Mouse (Mus musculus) G1E (cell line): ENCODE data around the gene Bpifb3. TPM values are rescaled to one million over a fixed set of nuclear protein-coding genes. Genes with fewer than 3 reads are reported as not detected.

ENCODE experiments used
- ATAC-seq: 2 replicates; pipeline ENCODE4 v1.8.0; 2016; ENCODE audit warnings: mild to moderate bottlenecking; ENCODE audit not compliant: insufficient number of reproducible peaks, poor library complexity, low FRiP score, severe bottlenecking; ENCODE audit errors: extremely low read depth
- DNase-seq: peaks from one replicate; pipeline ENCODE4 v3.0.0; 2012; ENCODE audit warnings: low spot score
- H3K27me3 ChIP-seq: 2 replicates; pipeline ENCODE4 v1.6.1; 2012; ENCODE audit warnings: mild to moderate bottlenecking, low read length, inconsistent platforms; ENCODE audit not compliant: insufficient read depth
- H3K36me3 ChIP-seq: replicated peaks from 2 replicates; pipeline ENCODE3; 2012; ENCODE audit warnings: mild to moderate bottlenecking, inconsistent platforms
- H3K4me1 ChIP-seq: 2 replicates; pipeline ENCODE4 v1.6.1; 2012; ENCODE audit warnings: low read depth, low read length, inconsistent platforms, mixed read lengths; ENCODE audit not compliant: insufficient read depth
- H3K4me3 ChIP-seq: 2 replicates; pipeline ENCODE4 v1.5.1; 2012; ENCODE audit warnings: low read depth, mild to moderate bottlenecking, inconsistent platforms, low read length, moderate library complexity, mixed read lengths
- H3K9me3 ChIP-seq: replicated peaks from 2 replicates; pipeline ENCODE4 v1.6.1; 2012; ENCODE audit warnings: inconsistent platforms
- CTCF ChIP-seq: IDR thresholded peaks from 2 replicates; pipeline ENCODE4 v1.5.1; 2012; ENCODE audit warnings: low read depth, low read length, inconsistent platforms, mixed read lengths
- GATA1 ChIP-seq: IDR thresholded peaks from 2 replicates; pipeline ENCODE4 v1.6.1; 2012; ENCODE audit warnings: borderline replicate concordance, low read length, inconsistent platforms, mixed read lengths
- GATA2 ChIP-seq: IDR thresholded peaks from 2 replicates; pipeline ENCODE4 v1.6.1; 2012; ENCODE audit warnings: low read depth, low read length, inconsistent platforms, borderline replicate concordance
- POLR2AphosphoS5 ChIP-seq: IDR thresholded peaks from 2 replicates; pipeline ENCODE4 v1.6.1; 2012; ENCODE audit warnings: low read depth, low read length, inconsistent platforms; ENCODE audit not compliant: insufficient replicate concordance
- TAL1 ChIP-seq: conservative IDR thresholded peaks from 2 replicates; pipeline ENCODE4 v1.6.1; 2012; ENCODE audit warnings: low read depth, low read length, inconsistent platforms, mixed read lengths
- polyA plus RNA-seq: library from polyadenylated mRNA; stranded (reverse); fragments of >175 nt; gene quantifications from 2 replicates; pipeline ENCODE4 v1.2.3, GENCODE M21; 2012
- total RNA-seq, 2 experiments: library from RNA; stranded (forward) in 1 of 2; stranded (reverse) in 1 of 2; fragments of 200-1000 nt in 1 of 2; fragments of >200 nt in 1 of 2; fragmentation: Nextera tagmentation in 1 of 2; gene quantifications; 2 replicates each; pipeline ENCODE4 v1.2.3; 2014 to 2017

Gene Bpifb3
- total and polyA plus RNA-seq, 3 experiments: not detected

DNA sequence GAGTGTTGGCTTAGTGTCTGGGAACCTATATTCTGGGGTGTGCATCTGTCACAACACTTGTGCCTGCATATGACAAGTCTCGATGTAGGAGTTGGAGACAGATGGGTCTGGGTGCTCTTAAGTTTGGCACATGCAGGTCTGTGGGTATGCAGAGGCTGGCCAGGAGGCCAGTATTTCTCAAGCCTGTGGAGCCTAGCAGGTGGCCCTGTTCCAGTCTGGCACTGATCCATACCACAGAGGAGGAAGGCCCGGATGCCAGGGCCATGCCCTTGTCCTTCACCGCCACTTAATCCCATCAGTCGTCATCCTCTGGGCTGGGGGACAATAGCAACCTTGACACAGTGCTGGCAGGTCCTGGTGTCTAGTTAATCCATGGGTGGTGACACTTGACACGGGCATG is 3.9 kb upstream of the Bpifb3 start:
- H3K27me3 ChIP-seq: no peaks in the 10 kb centered on the region; the same call in 1 of the 2 replicates
- no peak overlapping the region for H3K4me3 ChIP-seq
- no peak for TF ChIP-seq POLR2AphosphoS5
- TF ChIP-seq TAL1: no peak
- TF ChIP-seq GATA1: no peak
- H3K4me1 ChIP-seq: no peaks in the 10 kb centered on the region
- no peak for DNase-seq
- no peak for ATAC-seq
- H3K9me3 ChIP-seq: no peaks in the 10 kb centered on the region
- H3K36me3 ChIP-seq: no peaks in the 10 kb centered on the region

DNA sequence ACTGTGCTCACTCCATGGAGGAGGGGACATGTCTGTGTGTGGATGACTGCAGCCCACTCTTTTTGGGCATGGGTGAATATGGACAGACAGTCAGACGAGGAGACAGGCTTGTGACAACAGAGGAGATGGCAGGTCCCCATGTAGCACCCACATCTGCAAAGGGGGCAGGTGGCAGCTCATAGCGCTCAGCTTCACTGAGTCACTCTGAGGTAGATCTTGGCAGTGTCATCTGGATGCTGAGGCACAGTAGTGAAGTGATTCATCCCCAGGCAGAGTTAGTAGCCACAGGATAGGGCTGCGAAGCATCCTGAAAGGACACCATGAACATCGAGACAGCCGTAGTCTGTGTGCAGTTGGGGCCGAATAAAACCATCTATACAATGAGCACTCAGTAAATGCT is 3.2 kb downstream of the Bpifb3 start:
- DNase-seq: no peak
- Histone ChIP-seq H3K4me3 (no peak overlapping the region), H3K27me3 (peaks cover 2% of the 10 kb centered on the region), H3K36me3 (no peaks in the 10 kb centered on the region), H3K4me1 (no peaks in the 10 kb centered on the region), H3K9me3 (no peaks in the 10 kb centered on the region)
- no peak for ATAC-seq
- TF ChIP-seq CTCF: no peak
- TF ChIP-seq GATA1: no peak
- TF ChIP-seq TAL1: no peak
- no peak for TF ChIP-seq GATA2
- TF ChIP-seq POLR2AphosphoS5: no peak

DNA sequence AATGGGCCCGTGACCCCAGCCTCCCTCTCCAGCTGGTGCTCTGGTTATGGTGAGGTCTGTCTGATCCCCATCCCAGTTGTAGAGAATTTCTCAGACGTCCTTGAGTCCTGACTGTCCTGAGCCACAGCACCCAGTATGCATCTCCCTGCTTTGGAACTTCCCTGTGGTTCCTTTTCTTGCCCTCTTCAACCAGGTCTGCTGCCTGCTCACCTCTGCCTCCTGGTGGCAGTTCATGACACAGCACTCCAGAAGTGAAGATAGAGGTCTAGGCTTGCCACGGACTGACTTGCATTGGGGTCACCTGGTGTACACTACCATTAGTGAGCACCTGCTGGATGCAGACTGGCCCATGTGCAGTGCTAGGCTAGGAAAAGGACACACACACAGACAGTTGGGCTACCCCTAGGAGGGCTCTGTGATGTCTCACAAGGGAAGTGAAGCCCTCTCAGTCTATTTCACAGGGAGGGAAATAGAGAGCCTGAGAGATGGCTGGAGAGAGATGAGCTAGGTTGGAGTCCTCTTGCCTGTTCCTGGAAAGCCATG is 11.9 kb downstream of the Bpifb3 start:
- DNase-seq (peak; percentile 23), ATAC-seq (no peak)
- no peaks in the 10 kb centered on the region for H3K9me3 ChIP-seq

DNA sequence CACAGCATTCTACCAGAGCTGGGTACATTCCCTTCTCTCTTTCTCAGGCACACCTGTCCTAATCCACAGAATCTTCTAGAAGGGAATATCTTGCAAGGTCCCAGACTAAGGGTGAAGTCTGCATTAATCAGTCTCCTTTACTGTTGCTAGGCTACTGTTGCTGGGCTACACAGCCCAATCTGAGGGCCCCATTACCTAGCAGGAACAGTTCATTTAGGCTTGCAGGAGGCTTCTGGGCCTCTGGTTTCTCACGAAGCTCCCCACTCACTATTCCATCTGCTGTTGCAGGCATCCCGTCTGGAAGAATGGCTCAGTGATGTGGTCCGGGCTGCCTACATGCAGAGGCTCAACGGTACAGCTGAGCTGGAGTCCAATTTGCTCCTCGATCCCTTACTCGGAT is 13.1 kb downstream of the Bpifb3 start:
- no peak for DNase-seq
- no peak for ATAC-seq
- Histone ChIP-seq H3K36me3 (no peaks in the 10 kb centered on the region), H3K4me1 (no peaks in the 10 kb centered on the region), H3K4me3 (no peak overlapping the region), H3K27me3 (peaks cover 24% of the 10 kb centered on the region), H3K9me3 (no peaks in the 10 kb centered on the region)
- TF ChIP-seq CTCF: no peak
- TF ChIP-seq GATA2: no peak
- no peak for TF ChIP-seq POLR2AphosphoS5
- TF ChIP-seq GATA1: no peak
- no peak for TF ChIP-seq TAL1

More for the DNA sequence above, 11.9 kb downstream of the Bpifb3 start:
- Histone ChIP-seq H3K4me3 (no peak overlapping the region), H3K27me3 (peaks cover 21% of the 10 kb centered on the region; the same call in 1 of the 2 replicates), H3K36me3 (no peaks in the 10 kb centered on the region), H3K4me1 (no peaks in the 10 kb centered on the region)
- no peak for TF ChIP-seq GATA1
- TF ChIP-seq CTCF: peak; percentile 73

DNA sequence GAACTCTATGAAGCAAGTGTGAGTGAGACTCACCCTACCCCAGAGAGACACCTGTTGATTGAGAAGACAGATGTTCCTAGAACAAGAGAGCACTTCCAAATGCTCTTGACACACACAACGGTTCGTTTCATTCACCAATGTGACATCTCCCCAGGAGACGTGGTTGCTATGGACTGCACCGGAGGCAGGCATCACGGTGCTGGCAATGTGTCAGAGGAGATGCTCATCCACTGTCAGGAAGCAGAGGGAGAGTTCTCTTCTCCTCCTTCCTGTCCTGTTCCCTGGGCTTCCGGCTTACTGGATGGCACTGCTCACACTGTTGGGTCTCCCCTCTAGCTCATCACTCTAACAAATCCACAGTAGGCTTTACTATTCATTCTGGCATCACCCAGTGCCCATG is 15.3 kb downstream of the Bpifb3 start:
- no peak overlapping the region for H3K4me3 ChIP-seq
- ATAC-seq (no peak), DNase-seq (no peak)
- H3K4me1 ChIP-seq: peaks cover 16% of the 10 kb centered on the region
- H3K27me3 ChIP-seq: peaks cover 27% of the 10 kb centered on the region
- H3K9me3 ChIP-seq: no peaks in the 10 kb centered on the region
- no peaks in the 10 kb centered on the region for H3K36me3 ChIP-seq
- no peak for TF ChIP-seq CTCF
- TF ChIP-seq TAL1: no peak
- TF ChIP-seq GATA1: no peak
- no peak for TF ChIP-seq GATA2
- no peak for TF ChIP-seq POLR2AphosphoS5

DNA sequence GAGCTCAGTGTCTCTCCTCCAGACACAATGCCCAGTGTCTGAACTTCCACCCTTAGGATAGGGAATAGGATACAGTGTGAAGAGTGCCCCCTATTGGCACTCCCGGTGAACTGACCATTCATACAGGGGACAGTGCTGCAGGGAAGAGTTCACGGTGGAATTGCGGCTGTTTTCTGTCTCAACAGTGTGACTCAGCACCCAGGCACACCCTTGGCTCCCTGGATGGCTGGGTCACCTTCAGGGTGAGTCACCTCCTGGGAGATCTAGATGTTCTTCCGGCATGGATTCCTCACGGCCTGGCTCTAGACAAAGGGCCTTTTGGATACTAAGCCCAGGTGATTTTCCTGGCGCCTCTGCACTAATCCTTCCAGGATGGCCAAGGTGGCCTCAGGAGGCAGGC is 17.3 kb downstream of the Bpifb3 start:
- H3K4me1 ChIP-seq: peaks cover 21% of the 10 kb centered on the region
- TF ChIP-seq POLR2AphosphoS5: no peak
- no peak for TF ChIP-seq GATA2
- TF ChIP-seq GATA1: no peak
- no peaks in the 10 kb centered on the region for H3K9me3 ChIP-seq
- DNase-seq (no peak), ATAC-seq (no peak)
- H3K36me3 ChIP-seq: no peaks in the 10 kb centered on the region
- H3K27me3 ChIP-seq: peaks cover 22% of the 10 kb centered on the region
- no peak overlapping the region for H3K4me3 ChIP-seq

DNA sequence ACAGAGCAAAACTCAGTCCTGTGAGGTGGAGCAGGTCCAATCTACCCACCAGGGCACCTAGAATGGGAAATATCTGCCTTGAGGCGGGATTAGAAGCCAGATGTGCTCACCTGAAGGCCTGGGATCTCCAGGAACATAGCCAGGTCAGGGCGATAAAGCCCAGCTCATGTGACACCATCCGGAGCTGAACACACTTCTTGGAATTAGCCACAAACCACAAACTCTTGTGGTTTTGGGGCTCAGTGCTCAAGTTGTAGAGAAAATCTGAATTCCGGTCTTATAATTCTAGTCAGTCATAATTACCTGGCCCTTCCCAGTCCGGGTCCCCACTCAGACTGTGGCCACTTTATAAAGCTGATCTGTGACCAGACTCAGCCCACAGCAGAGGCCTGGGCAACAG is 19.8 kb downstream of the Bpifb3 start, which contains the start of gene Bpifb4:
Gene Bpifb4 (plus strand): TSS at position 370 of the 400 bp plus-strand sequence.
- Histone ChIP-seq H3K4me1 (peaks cover 21% of the 10 kb centered on the region), H3K27me3 (peaks cover 17% of the 10 kb centered on the region), H3K36me3 (no peaks in the 10 kb centered on the region), H3K4me3 (no peak within 1 kb of the TSS), H3K9me3 (no peaks in the 10 kb centered on the region)
- TF ChIP-seq CTCF (no peak), GATA2 (no peak), POLR2AphosphoS5 (no peak), GATA1 (no peak), TAL1 (no peak)
- ATAC-seq: peak; percentile 28; the same call in 1 of the 2 replicates
- no peak for DNase-seq
